Mouse (Mus musculus) lung, postnatal 0 days (tissue): ENCODE results near the gene Glrx5.

Source experiments
- CTCF ChIP-seq: IDR thresholded peaks from 2 replicates; pipeline ENCODE4 v1.5.1; 2016; ENCODE audit warnings: antibody characterized with exemption, mild to moderate bottlenecking
- EP300 ChIP-seq: IDR thresholded peaks from 2 replicates; pipeline ENCODE4 v1.6.1; 2016; ENCODE audit warnings: antibody characterized with exemption, mild to moderate bottlenecking, control low read depth

DNA sequence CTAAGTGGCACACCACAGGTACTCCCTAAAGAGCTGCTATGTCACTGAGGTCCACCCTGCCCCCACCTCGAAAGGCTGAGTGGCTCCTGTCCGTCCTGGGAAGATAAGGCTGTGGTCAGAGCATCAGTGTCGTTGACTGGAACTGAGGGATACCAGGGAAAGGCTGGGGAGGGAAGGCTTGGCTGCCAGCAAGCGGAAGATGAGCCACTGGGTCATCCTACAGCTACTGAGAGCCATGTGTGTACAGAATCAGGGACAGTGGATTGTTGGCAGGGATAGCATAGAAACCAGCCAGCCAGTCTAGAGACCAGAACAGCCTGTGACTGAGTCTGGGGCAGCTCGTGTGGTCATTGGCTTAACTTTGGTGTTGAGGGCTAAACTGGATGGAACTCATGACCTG is 51.7 kb downstream of the Glrx5 start:
- TF ChIP-seq CTCF = no peak
- TF ChIP-seq EP300 = no peak
